Mouse (Mus musculus) hindbrain, postnatal 0 days (tissue): ENCODE data around the gene Fem1b. TPM values are rescaled to one million over a fixed set of nuclear protein-coding genes. Genes with fewer than 3 reads are reported as not detected.
"Not testable (repeated sequence)": the region's sequence is repeated elsewhere in the genome, so short reads cannot be mapped to it uniquely, and the experiment has no call there.

Source experiments
- ATAC-seq: fragments of 200-750 bp; cut with Nextera tagmentation; 2 replicates; pipeline ENCODE4 v1.8.0; 2017; ENCODE audit warnings: mild to moderate bottlenecking, moderate TSS enrichment, moderate library complexity
- DNase-seq: peaks from one replicate; pipeline ENCODE4 v3.0.0-alpha.2; 2015; ENCODE audit warnings: low spot score
- H3K27ac ChIP-seq: fragments of 300-500 bp; sonication (generic); 2 replicates; pipeline ENCODE4 v1.5.1; 2014; ENCODE audit warnings: mild to moderate bottlenecking
- H3K27me3 ChIP-seq: fragments of 300-500 bp; sonication (generic); 2 replicates; pipeline ENCODE4 v1.6.1; 2014; ENCODE audit warnings: low read length, mixed read lengths; ENCODE audit not compliant: insufficient read depth
- H3K36me3 ChIP-seq: fragments of 300-500 bp; sonication (generic); 2 replicates; pipeline ENCODE4 v1.6.1; 2014; ENCODE audit warnings: low read length, mixed read lengths; ENCODE audit not compliant: insufficient read depth
- H3K4me1 ChIP-seq: fragments of 300-500 bp; sonication (generic); 2 replicates; pipeline ENCODE4 v1.6.1; 2014; ENCODE audit warnings: antibody characterized with exemption, low read length, mixed read lengths; ENCODE audit not compliant: insufficient read depth
- H3K4me2 ChIP-seq: fragments of 300-500 bp; sonication (generic); 2 replicates; pipeline ENCODE4 v1.6.1; 2014; ENCODE audit warnings: low read depth, mild to moderate bottlenecking, low read length, moderate library complexity, mixed read lengths
- H3K4me3 ChIP-seq: fragments of 300-500 bp; sonication (generic); 2 replicates; pipeline ENCODE4 v1.5.1; 2014; ENCODE audit warnings: low read length
- H3K9ac ChIP-seq: fragments of 300-500 bp; sonication (generic); replicated peaks from 2 replicates; pipeline ENCODE4 v1.6.1; 2014; ENCODE audit warnings: mild to moderate bottlenecking, low read length, moderate library complexity, mixed read lengths
- H3K9me3 ChIP-seq: fragments of 300-500 bp; sonication (generic); 2 replicates; pipeline ENCODE4 v1.6.1; 2016; ENCODE audit warnings: low read length, mixed read lengths
- CTCF ChIP-seq: IDR thresholded peaks from 2 replicates; pipeline ENCODE4 v1.5.1; 2016; ENCODE audit warnings: antibody characterized with exemption, control low read depth, low read depth
- WGBS: fragments of 180-500 bp; shearing (Covaris S2); extraction: QIAGEN DNeasy Blood & Tissue Kit; methylation state at CpG from one replicate; pipeline ENCODE4 v1.1.7; 2014; 5-methylcytosine and 5-hydroxymethylcytosine counted together
- polyA plus RNA-seq: library from polyadenylated mRNA; unstranded; fragments of >200 nt; fragmentation: Nextera tagmentation; extraction: Ambion mirVana; gene quantifications from 2 replicates; pipeline ENCODE4 v1.2.1, GENCODE M21; 2015
- total RNA-seq: library from RNA; depleted of rRNA; stranded (reverse); fragments of >200 nt; gene quantifications from 2 replicates; pipeline ENCODE4 v1.2.3, GENCODE M21; 2014

Gene Fem1b
- total and polyA plus RNA-seq, 2 experiments from 2014 or later = 33.2 to 163 TPM

GRCm38 (mm10) chr9:62828662-62829086, 16.9 kb upstream of the Fem1b start:
- Histone ChIP-seq H3K4me3 (peak overlapping the region; percentile 18), H3K9me3 (no peaks in the 10 kb centered on the region), H3K27ac (peak overlapping the region; percentile 56; the same call in 1 of the 2 replicates), H3K4me1 (no peaks in the 10 kb centered on the region), H3K9ac (no peak overlapping the region), H3K4me2 (peak overlapping the region; percentile 60), H3K36me3 (no peaks in the 10 kb centered on the region), H3K27me3 (no peaks in the 10 kb centered on the region)
- ATAC-seq = peak; percentile 97
- peak; percentile 95 for TF ChIP-seq CTCF
- peak; percentile 96 for DNase-seq
- under 1% methylated on average over 23 of the region's 23 CpGs for WGBS

DNA sequence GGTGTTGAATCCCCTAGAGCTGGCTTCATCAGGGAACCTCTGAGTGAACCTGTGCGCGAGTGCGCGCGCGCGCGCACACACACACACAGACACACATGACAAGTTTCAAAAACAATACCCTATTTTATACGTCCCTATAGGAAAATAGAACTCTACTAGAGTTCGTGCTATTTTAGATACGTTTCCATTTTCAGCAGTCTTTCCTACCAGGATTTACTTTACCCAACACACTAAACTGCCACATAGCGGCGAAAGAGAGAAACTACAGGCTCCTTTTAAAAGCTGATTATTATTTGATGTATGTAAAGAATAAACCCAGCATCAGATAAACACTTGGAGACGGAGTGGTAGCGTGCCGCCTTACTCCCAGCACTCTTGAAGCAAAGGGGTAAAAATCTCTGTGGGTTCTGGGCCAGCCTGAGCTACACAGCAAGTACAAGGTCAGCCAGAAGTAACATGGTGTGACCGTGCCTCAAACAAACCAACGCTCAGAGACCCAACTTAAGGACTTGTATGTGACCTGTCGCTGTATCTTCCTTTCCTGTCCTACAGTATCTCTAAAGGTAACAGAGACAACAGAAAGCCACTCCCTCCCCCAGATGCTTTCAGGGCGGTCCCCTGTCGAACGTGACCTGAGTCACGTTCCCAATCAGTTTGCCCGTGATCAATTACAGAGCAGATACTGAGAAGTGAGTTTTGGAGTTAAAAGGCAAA, 16.4 kb upstream of the Fem1b start:
- Histone ChIP-seq H3K36me3 (no peaks in the 10 kb centered on the region), H3K27ac (peak overlapping the region; percentile 56; the same call in 1 of the 2 replicates), H3K4me3 (peak overlapping the region; percentile 18), H3K9ac (no peak overlapping the region), H3K4me2 (peak overlapping the region; percentile 60), H3K9me3 (no peaks in the 10 kb centered on the region), H3K4me1 (no peaks in the 10 kb centered on the region), H3K27me3 (no peaks in the 10 kb centered on the region)
- ATAC-seq = no peak
- TF ChIP-seq CTCF = peak; percentile 66
- DNase-seq = peak; percentile 81
- 7% methylated on average over 24 of the region's 24 CpGs for WGBS

GRCm38 (mm10) chr9:62826456-62826855, 14.7 kb upstream of the Fem1b start:
- DNase-seq (no peak), ATAC-seq (no peak)
- Histone ChIP-seq H3K9me3 (no peaks in the 10 kb centered on the region), H3K27ac (peak overlapping the region; percentile 32; the same call in 1 of the 2 replicates), H3K4me2 (no peak overlapping the region), H3K4me1 (no peaks in the 10 kb centered on the region), H3K27me3 (no peaks in the 10 kb centered on the region), H3K9ac (no peak overlapping the region), H3K36me3 (no peaks in the 10 kb centered on the region), H3K4me3 (no peak overlapping the region)
- WGBS = 10% methylated on average over 7 of the region's 7 CpGs
- no peak for TF ChIP-seq CTCF

DNA sequence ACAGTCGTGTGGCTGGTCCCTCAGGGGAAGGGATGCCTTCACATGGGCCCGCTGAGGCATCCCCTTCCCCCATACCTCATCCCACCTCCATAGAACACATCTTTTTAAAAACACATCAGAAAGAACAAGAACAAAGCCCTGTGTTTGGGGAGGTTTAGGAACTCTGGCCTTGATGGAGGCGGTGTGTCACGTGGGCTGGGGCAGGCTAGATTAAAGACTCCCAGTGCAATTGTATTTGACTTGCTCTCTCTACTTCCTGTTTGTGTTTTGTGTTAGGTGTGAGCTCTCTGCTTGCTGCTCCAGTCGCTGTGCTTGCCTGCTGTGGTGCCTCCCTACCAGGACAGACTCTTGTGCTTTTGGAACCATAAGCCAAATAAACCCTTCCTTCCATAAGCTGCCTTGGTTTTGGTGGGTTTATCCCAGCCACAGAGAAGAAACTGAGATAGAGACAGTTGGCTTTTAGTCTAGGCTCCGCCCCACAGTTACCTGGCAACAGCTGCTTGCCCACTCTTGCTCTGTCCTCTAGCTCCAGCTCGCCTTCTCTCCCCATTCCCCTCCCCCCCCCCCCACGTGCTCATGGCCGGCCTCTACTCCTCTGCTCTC, 14.2 kb upstream of the Fem1b start:
- Histone ChIP-seq H3K4me2 (no peak overlapping the region), H3K9me3 (no peaks in the 10 kb centered on the region), H3K4me1 (no peaks in the 10 kb centered on the region), H3K36me3 (no peaks in the 10 kb centered on the region), H3K4me3 (no peak overlapping the region), H3K27ac (no peak overlapping the region; the same call in 1 of the 2 replicates), H3K9ac (no peak overlapping the region), H3K27me3 (no peaks in the 10 kb centered on the region)
- peak; percentile 32 for DNase-seq
- ATAC-seq = no peak
- TF ChIP-seq CTCF = no peak
- 16% methylated on average over 9 of the region's 9 CpGs for WGBS

DNA sequence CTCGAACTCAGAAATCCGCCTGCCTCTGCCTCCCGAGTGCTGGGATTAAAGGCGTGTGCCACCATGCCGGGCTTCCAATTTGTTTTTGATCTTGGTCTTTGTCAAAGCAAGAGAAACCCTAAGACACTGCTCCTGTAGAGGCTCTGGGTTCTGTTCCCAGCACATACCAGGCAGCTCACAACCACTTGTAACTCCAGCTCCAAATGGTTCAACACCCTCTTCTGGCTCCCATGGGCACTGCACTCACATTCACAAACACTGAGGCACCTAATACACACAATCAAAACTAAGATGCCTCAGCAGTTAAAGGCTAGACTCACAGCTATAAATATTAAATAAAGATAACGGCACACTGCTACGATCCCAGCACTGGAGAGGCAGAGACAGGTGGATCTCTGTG, 10.1 kb upstream of the Fem1b start:
- Histone ChIP-seq H3K9ac (no peak overlapping the region), H3K4me3 (no peak overlapping the region), H3K27me3 (no peaks in the 10 kb centered on the region), H3K4me2 (no peak overlapping the region), H3K4me1 (no peaks in the 10 kb centered on the region), H3K27ac (no peak overlapping the region), H3K9me3 (no peaks in the 10 kb centered on the region), H3K36me3 (no peaks in the 10 kb centered on the region)
- TF ChIP-seq CTCF = no peak
- ATAC-seq (no peak), DNase-seq (no peak)
- 97% methylated on average over 7 of the region's 7 CpGs for WGBS

DNA sequence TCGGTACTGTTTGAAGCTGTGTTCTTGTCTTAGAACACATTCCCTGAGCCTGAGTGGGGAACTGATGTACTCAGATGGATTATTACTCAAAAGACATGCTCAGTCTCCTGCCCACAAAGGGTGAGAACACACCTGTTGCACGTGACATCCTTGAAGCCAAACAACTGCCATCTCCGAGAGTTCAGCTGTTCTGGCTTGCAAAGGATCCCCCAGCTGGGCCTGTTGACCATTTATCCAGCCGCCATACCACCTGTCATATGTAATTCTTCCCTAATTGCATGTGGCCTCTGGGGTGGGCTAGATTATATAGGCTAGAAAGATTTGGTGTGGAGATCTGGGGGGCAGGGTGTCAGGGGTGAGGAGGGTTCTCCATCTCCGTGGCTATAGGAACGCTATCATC, 9.1 kb upstream of the Fem1b start:
- Histone ChIP-seq H3K9ac (no peak overlapping the region), H3K4me1 (no peaks in the 10 kb centered on the region), H3K4me3 (no peak overlapping the region), H3K27me3 (no peaks in the 10 kb centered on the region), H3K27ac (no peak overlapping the region), H3K36me3 (no peaks in the 10 kb centered on the region), H3K4me2 (no peak overlapping the region), H3K9me3 (no peaks in the 10 kb centered on the region)
- DNase-seq (no peak), ATAC-seq (no peak)
- no peak for TF ChIP-seq CTCF
- WGBS = 85% methylated on average over 6 of the region's 6 CpGs

GRCm38 (mm10) chr9:62819910-62820309, 8.2 kb upstream of the Fem1b start:
- not testable (repeated sequence) for H3K9me3 ChIP-seq, DNase-seq, ATAC-seq, H3K27ac ChIP-seq, H3K9ac ChIP-seq, H3K4me3 ChIP-seq, H3K27me3 ChIP-seq, H3K36me3 ChIP-seq, H3K4me1 ChIP-seq, H3K4me2 ChIP-seq
- 85% methylated on average over 6 of the region's 6 CpGs for WGBS
